11 mouse cellular contexts compared by ENCODE assay signal in the genomic region with DNA sequence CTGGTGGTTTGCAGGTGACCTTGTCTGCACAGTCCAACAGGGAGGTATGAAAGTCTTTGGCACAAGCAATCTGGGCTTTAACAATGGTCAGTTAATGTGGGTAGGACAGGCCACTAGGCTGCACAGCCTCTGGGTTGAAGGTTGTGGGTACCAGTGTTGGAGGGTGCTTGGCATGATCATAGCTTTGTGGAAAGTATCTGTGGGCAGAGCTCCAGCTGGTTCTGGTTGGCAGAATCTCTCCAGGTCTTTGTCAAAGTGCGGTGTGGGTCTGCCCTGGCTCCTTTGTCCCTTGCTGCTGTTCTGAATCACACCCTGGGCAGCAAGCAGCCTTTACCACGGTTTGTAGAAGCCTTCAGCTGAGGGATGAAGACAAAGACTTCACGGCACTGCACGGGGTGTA.
"Had no signal": no experiment of that assay in that cellular context is flagged by ENCODE, and none has a peak within 500 bp of the region (broad histone marks: within the 10 kb centered on the region; RNA-seq: fewer than 3 reads in every experiment).

No protein-coding gene starts in this region.

- H3K36me3 ChIP-seq: limb, embryonic 13.5 days; liver, embryonic 15.5 days; midbrain, embryonic 10.5 days; neural tube, embryonic 13.5 days had no signal

- H3K9me3 ChIP-seq: limb, embryonic 13.5 days; liver, embryonic 15.5 days; midbrain, embryonic 10.5 days; neural tube, embryonic 13.5 days had no signal

- H3K4me2 ChIP-seq: liver, embryonic 11.5 days; liver, embryonic 15.5 days; neural tube, embryonic 13.5 days had no signal

- H3K4me3 ChIP-seq: layer of hippocampus, adult 2 months; limb, embryonic 13.5 days; liver, embryonic 15.5 days; midbrain, embryonic 10.5 days; neural tube, embryonic 13.5 days had no signal

- DNase-seq: kidney, adult 11 months; lung, adult 2 months; midbrain, embryonic 14.5 days; retina, postnatal 1 day; thymus, adult 2 months had no signal

- H3K27ac ChIP-seq: layer of hippocampus, adult 2 months; liver, embryonic 15.5 days; midbrain, embryonic 10.5 days; neural tube, embryonic 13.5 days had no signal

- H3K4me1 ChIP-seq: liver, embryonic 15.5 days; neural tube, embryonic 13.5 days had no signal

- H3K9ac ChIP-seq: limb, embryonic 13.5 days; liver, embryonic 15.5 days; neural tube, embryonic 13.5 days had no signal

- H3K27me3 ChIP-seq: limb, embryonic 13.5 days; liver, embryonic 15.5 days; neural tube, embryonic 13.5 days had no signal
